Mouse (Mus musculus) hindbrain, embryonic 16.5 days (tissue): ENCODE results near the gene Arl15. TPM values are rescaled to one million over a fixed set of nuclear protein-coding genes. Genes with fewer than 3 reads are reported as not detected.

Experiments
- ATAC-seq: fragments of 200-750 bp; cut with Nextera tagmentation; 2 replicates; pipeline ENCODE4 v1.8.0; 2017; ENCODE audit warnings: moderate TSS enrichment, moderate library complexity
- H3K27ac ChIP-seq: fragments of 300-500 bp; sonication (generic); 2 replicates; pipeline ENCODE4 v1.5.1; 2014; ENCODE audit warnings: low read depth, mild to moderate bottlenecking, control low read depth, low read length, moderate library complexity
- H3K27me3 ChIP-seq: fragments of 300-500 bp; sonication (generic); replicated peaks from 2 replicates; pipeline ENCODE4 v1.6.1; 2014; ENCODE audit warnings: low read length; ENCODE audit not compliant: control insufficient read depth, insufficient read depth
- H3K36me3 ChIP-seq: fragments of 300-500 bp; sonication (generic); 2 replicates; pipeline ENCODE4 v1.6.1; 2014; ENCODE audit warnings: mild to moderate bottlenecking, low read length, moderate library complexity, mixed read lengths; ENCODE audit not compliant: control insufficient read depth, insufficient read depth
- H3K4me1 ChIP-seq: fragments of 300-500 bp; sonication (generic); 2 replicates; pipeline ENCODE4 v1.6.1; 2014; ENCODE audit warnings: low read depth, low read length; ENCODE audit not compliant: control insufficient read depth, insufficient read depth
- H3K4me2 ChIP-seq: fragments of 300-500 bp; sonication (generic); 2 replicates; pipeline ENCODE4 v1.6.1; 2014; ENCODE audit warnings: mild to moderate bottlenecking, low read length, control low read depth, moderate library complexity
- H3K4me3 ChIP-seq: fragments of 300-500 bp; sonication (generic); 2 replicates; pipeline ENCODE4 v1.5.1; 2014; ENCODE audit warnings: mild to moderate bottlenecking, low read length, control low read depth, moderate library complexity
- H3K9ac ChIP-seq: fragments of 300-500 bp; sonication (generic); 2 replicates; pipeline ENCODE4 v1.6.1; 2014; ENCODE audit warnings: low read depth, mild to moderate bottlenecking, control low read depth, low read length, moderate library complexity
- H3K9me3 ChIP-seq: fragments of 300-500 bp; sonication (generic); 2 replicates; pipeline ENCODE4 v1.6.1; 2014; ENCODE audit warnings: mild to moderate bottlenecking, low read length, moderate library complexity; ENCODE audit not compliant: control insufficient read depth
- WGBS: fragments of 180-500 bp; shearing (Covaris S2); extraction: QIAGEN DNeasy Blood & Tissue Kit; methylation state at CpG from one replicate; pipeline ENCODE4 v1.1.7; 2014; 5-methylcytosine and 5-hydroxymethylcytosine counted together
- polyA plus RNA-seq: library from polyadenylated mRNA; unstranded; fragments of >200 nt; fragmentation: Nextera tagmentation; extraction: Ambion mirVana; gene quantifications from 2 replicates; pipeline ENCODE4 v1.2.1, GENCODE M21; 2015

Gene Arl15
- polyA plus RNA-seq, 1 experiment from 2014 or later: 21.5 TPM

GRCm38 (mm10) chr13:113861231-113861630 lies 66.9 kb downstream of the Arl15 start:
- no peaks in the 10 kb centered on the region for H3K36me3 ChIP-seq
- no peak overlapping the region for H3K27ac ChIP-seq
- WGBS: 93% methylated on average over 9 of the region's 9 CpGs
- peaks cover 3% of the 10 kb centered on the region for H3K4me1 ChIP-seq
- no peak for ATAC-seq
- H3K9me3 ChIP-seq: no peaks in the 10 kb centered on the region
- no peak overlapping the region for H3K9ac ChIP-seq
- no peak overlapping the region for H3K4me3 ChIP-seq
- H3K27me3 ChIP-seq: no peaks in the 10 kb centered on the region
- H3K4me2 ChIP-seq: no peak overlapping the region

- Histone ChIP-seq H3K4me1 (peaks cover 3% of the 10 kb centered on the region), H3K27ac (no peak overlapping the region), H3K36me3 (no peaks in the 10 kb centered on the region), H3K4me3 (no peak overlapping the region), H3K9ac (no peak overlapping the region), H3K27me3 (no peaks in the 10 kb centered on the region), H3K4me2 (no peak overlapping the region), H3K9me3 (no peaks in the 10 kb centered on the region)
- 89% methylated on average over 10 of the region's 10 CpGs for WGBS
- no peak for ATAC-seq
Observed at GRCm38 (mm10) chr13:113862951-113863350, 68.6 kb downstream of the Arl15 start.

- peaks cover 3% of the 10 kb centered on the region for H3K4me1 ChIP-seq
- H3K4me2 ChIP-seq: no peak overlapping the region
- no peaks in the 10 kb centered on the region for H3K27me3 ChIP-seq
- no peaks in the 10 kb centered on the region for H3K36me3 ChIP-seq
- H3K9ac ChIP-seq: no peak overlapping the region
- H3K27ac ChIP-seq: no peak overlapping the region
- H3K9me3 ChIP-seq: no peaks in the 10 kb centered on the region
- no peak overlapping the region for H3K4me3 ChIP-seq
- WGBS: 89% methylated on average over 10 of the region's 10 CpGs
- no peak for ATAC-seq
Observed at GRCm38 (mm10) chr13:113863688-113864087, 69.4 kb downstream of the Arl15 start.

GRCm38 (mm10) chr13:113864278-113864677 lies 70.0 kb downstream of the Arl15 start:
- no peak for ATAC-seq
- Histone ChIP-seq H3K27me3 (no peaks in the 10 kb centered on the region), H3K9me3 (no peaks in the 10 kb centered on the region), H3K9ac (no peak overlapping the region), H3K36me3 (no peaks in the 10 kb centered on the region), H3K4me3 (no peak overlapping the region), H3K27ac (no peak overlapping the region), H3K4me1 (peaks cover 3% of the 10 kb centered on the region), H3K4me2 (no peak overlapping the region)
- WGBS: 62% methylated on average over 7 of the region's 7 CpGs

GRCm38 (mm10) chr13:113864893-113865292 lies 70.6 kb downstream of the Arl15 start:
- Histone ChIP-seq H3K9ac (no peak overlapping the region), H3K9me3 (no peaks in the 10 kb centered on the region), H3K4me2 (no peak overlapping the region), H3K27ac (no peak overlapping the region), H3K4me1 (peaks cover 3% of the 10 kb centered on the region; the same call in 1 of the 2 replicates), H3K36me3 (no peaks in the 10 kb centered on the region), H3K4me3 (no peak overlapping the region), H3K27me3 (no peaks in the 10 kb centered on the region)
- 59% methylated on average over 1 of the region's 1 CpGs for WGBS
- no peak for ATAC-seq

- no peaks in the 10 kb centered on the region for H3K27me3 ChIP-seq
- WGBS: 77% methylated on average over 6 of the region's 6 CpGs
- H3K36me3 ChIP-seq: no peaks in the 10 kb centered on the region
Observed at GRCm38 (mm10) chr13:113865378-113865777, 71.1 kb downstream of the Arl15 start.

GRCm38 (mm10) chr13:113865806-113866205 lies 71.5 kb downstream of the Arl15 start:
- H3K4me2 ChIP-seq: no peak overlapping the region
- no peak overlapping the region for H3K27ac ChIP-seq
- H3K9me3 ChIP-seq: no peaks in the 10 kb centered on the region
- WGBS: 40% methylated on average over 7 of the region's 7 CpGs
- no peak overlapping the region for H3K4me3 ChIP-seq
- H3K9ac ChIP-seq: no peak overlapping the region
- H3K4me1 ChIP-seq: peaks cover 1% of the 10 kb centered on the region; the same call in 1 of the 2 replicates
- H3K27me3 ChIP-seq: no peaks in the 10 kb centered on the region
- ATAC-seq: no peak
- no peaks in the 10 kb centered on the region for H3K36me3 ChIP-seq

More at GRCm38 (mm10) chr13:113865378-113865777, 71.1 kb downstream of the Arl15 start:
- Histone ChIP-seq H3K4me1 (peaks cover 3% of the 10 kb centered on the region; the same call in 1 of the 2 replicates), H3K9ac (no peak overlapping the region), H3K27ac (no peak overlapping the region), H3K4me3 (no peak overlapping the region), H3K4me2 (no peak overlapping the region), H3K9me3 (no peaks in the 10 kb centered on the region)
- ATAC-seq: no peak

GRCm38 (mm10) chr13:113867736-113868135 lies 73.4 kb downstream of the Arl15 start:
- 97% methylated on average over 2 of the region's 2 CpGs for WGBS
- ATAC-seq: no peak
- no peaks in the 10 kb centered on the region for H3K36me3 ChIP-seq

GRCm38 (mm10) chr13:113869212-113870205 lies 75.2 kb downstream of the Arl15 start:
- Histone ChIP-seq H3K27me3 (no peaks in the 10 kb centered on the region), H3K9me3 (no peaks in the 10 kb centered on the region), H3K27ac (no peak overlapping the region), H3K4me2 (no peak overlapping the region), H3K4me1 (no peaks in the 10 kb centered on the region), H3K9ac (no peak overlapping the region), H3K4me3 (no peak overlapping the region), H3K36me3 (no peaks in the 10 kb centered on the region)
- peak; percentile 38; the same call in 1 of the 2 replicates for ATAC-seq
- WGBS: 65% methylated on average over 20 of the region's 20 CpGs

More at GRCm38 (mm10) chr13:113867736-113868135, 73.4 kb downstream of the Arl15 start:
- H3K4me2 ChIP-seq: no peak overlapping the region
- H3K9me3 ChIP-seq: no peaks in the 10 kb centered on the region
- no peak overlapping the region for H3K27ac ChIP-seq
- no peaks in the 10 kb centered on the region for H3K27me3 ChIP-seq
- no peaks in the 10 kb centered on the region for H3K4me1 ChIP-seq
- H3K9ac ChIP-seq: no peak overlapping the region
- H3K4me3 ChIP-seq: no peak overlapping the region
